ENCODE assay signal across 9 mouse cellular contexts in genomic region chr16:93770271-93770926, GRCm38 (mm10). TPM values are rescaled to one million over a fixed set of nuclear protein-coding genes. Genes with fewer than 3 reads are reported as not detected.
DNase-seq lines count a peak whose midpoint lies in the region; ATAC-seq lines count a peak whose summit lies in the region.
"Had no signal": no experiment of that assay in that cellular context is flagged by ENCODE, and none has a peak within 500 bp of the region (broad histone marks: within the 10 kb centered on the region; RNA-seq: fewer than 3 reads in every experiment).

No protein-coding gene starts in this region.

- intact Hi-C loops in heart, postnatal 25 days (cut with DNase I), result no loop called here

- 55% methylated on average over 32 of the region's 32 CpGs for WGBS in heart, embryonic 14.5 days
- 68% methylated on average over 32 of the region's 32 CpGs for WGBS in intestine, embryonic 16.5 days

- H3K36me3 ChIP-seq in heart, embryonic 14.5 days (ENCODE audit: control insufficient read depth, insufficient read depth, low read length), result peaks cover 14% of the 10 kb centered on the region; the same call in 1 of the 2 replicates
- H3K36me3 ChIP-seq in intestine, embryonic 16.5 days (ENCODE audit: control insufficient read depth, insufficient read depth, low read length), result no peaks in the 10 kb centered on the region

- H3K27ac ChIP-seq in heart, embryonic 14.5 days (replicated peaks in 1 of 2; ENCODE audit: control insufficient read depth in 1 of 2, insufficient read depth in 1 of 2, low read depth in 2 of 2, low read length in 2 of 2), result no peak overlapping the region
- no peak overlapping the region for H3K27ac ChIP-seq in intestine, embryonic 16.5 days (ENCODE audit: low read length)

- H3K4me3 ChIP-seq in heart, embryonic 14.5 days (ENCODE audit: control insufficient read depth in 1 of 2, insufficient read depth in 1 of 2, low read depth in 1 of 2, low read length in 2 of 2), result no peak overlapping the region; a peak in 1 of 4 replicates
- no peak overlapping the region for H3K4me3 ChIP-seq in intestine, embryonic 16.5 days (ENCODE audit: low read length)
- H3K4me3 ChIP-seq: erythroblast, embryonic 14.5 days had no signal

- H3K9me3 ChIP-seq in heart, embryonic 14.5 days (ENCODE audit: control insufficient read depth, low read length), result no peaks in the 10 kb centered on the region
- H3K9me3 ChIP-seq in intestine, embryonic 16.5 days (ENCODE audit: control insufficient read depth, low read length), result no peaks in the 10 kb centered on the region

- peak; percentile 75; the same call in 1 of the 2 replicates for ATAC-seq in heart, embryonic 14.5 days (ENCODE audit: insufficient number of reproducible peaks, insufficient read depth, low FRiP score, low read depth)
- ATAC-seq in intestine, embryonic 16.5 days, result peak; percentile 24; the same call in 1 of the 2 replicates

- peaks cover 0 to 9% of the 10 kb centered on the region in 2 experiments; a peak in 2 of 4 replicates for H3K4me1 ChIP-seq in heart, embryonic 14.5 days (ENCODE audit: control insufficient read depth in 2 of 2, insufficient read depth in 2 of 2, low read length in 2 of 2)
- H3K4me1 ChIP-seq in intestine, embryonic 16.5 days (ENCODE audit: control insufficient read depth, insufficient read depth, low read length), result no peaks in the 10 kb centered on the region

- no peaks in the 10 kb centered on the region for H3K27me3 ChIP-seq in heart, embryonic 14.5 days (ENCODE audit: control insufficient read depth, insufficient read depth, low read length)
- no peaks in the 10 kb centered on the region for H3K27me3 ChIP-seq in intestine, embryonic 16.5 days (replicated peaks; ENCODE audit: control insufficient read depth, insufficient read depth, low read length)

- H3K9ac ChIP-seq in heart, embryonic 14.5 days (ENCODE audit: low read length), result peak overlapping the region; percentile 25; the same call in 1 of the 2 replicates
- H3K9ac ChIP-seq in intestine, embryonic 16.5 days (ENCODE audit: low read depth, low read length), result no peak overlapping the region

- DNase-seq in heart, postnatal 25 days (ENCODE audit: low spot score), result no peak
- DNase-seq in MN1 (ENCODE audit: low spot score), result peak; percentile 55
- DNase-seq in lung, adult 18-20 months, result peak; percentile 63 to 75
- no peak for DNase-seq in left cerebral cortex, adult 11 months (ENCODE audit: low spot score)
- no peak for DNase-seq in ovary, postnatal 36 days (ENCODE audit: low spot score)
- DNase-seq in right cerebral cortex, postnatal 36 days (ENCODE audit: low spot score in 2 of 2), result no peak

- H3K4me2 ChIP-seq in heart, embryonic 14.5 days (ENCODE audit: low read length), result peak overlapping the region; percentile 40
- no peak overlapping the region for H3K4me2 ChIP-seq in intestine, embryonic 16.5 days (ENCODE audit: low read depth, low read length)

RNA-seq across cellular contexts. Expression of gene Dop1b, which starts 58.7 kb away (rescaled TPM):
- 8.1 and 8.2 TPM in 2 replicates for polyA plus RNA-seq in heart, embryonic 14.5 days (2014; fragmentation: Nextera tagmentation; extraction: Ambion mirVana)
- 10 to 100 TPM; 14.5 to 16.6 TPM for total RNA-seq in heart, postnatal 25 days (2021)
- 14.4 and 16.6 TPM in 2 replicates for polyA plus RNA-seq in intestine, embryonic 16.5 days (2015; fragmentation: Nextera tagmentation; extraction: Ambion mirVana)

Comparison
In these comparisons a context has a peak if more than half of its experiments do, and no peak if none do; other contexts are left out.
1. DNase-seq: peak in MN1 (single experiment) and lung, adult 18-20 months (2 of 2); none in heart, postnatal 25 days (single experiment), left cerebral cortex, adult 11 months (single experiment), ovary, postnatal 36 days (single experiment) and right cerebral cortex, postnatal 36 days (0 of 2).